Mouse (Mus musculus) T-cell, adult 2 months (primary cell): Measurements from ENCODE around the gene Speer4c.
"Not testable (repeated sequence)": the region's sequence is repeated elsewhere in the genome, so short reads cannot be mapped to it uniquely, and the experiment has no call there.

Experiments
- DNase-seq: peaks from one replicate; pipeline ENCODE4 v3.0.0; 2022; ENCODE audit warnings: low spot score

Gene Speer4c

DNA sequence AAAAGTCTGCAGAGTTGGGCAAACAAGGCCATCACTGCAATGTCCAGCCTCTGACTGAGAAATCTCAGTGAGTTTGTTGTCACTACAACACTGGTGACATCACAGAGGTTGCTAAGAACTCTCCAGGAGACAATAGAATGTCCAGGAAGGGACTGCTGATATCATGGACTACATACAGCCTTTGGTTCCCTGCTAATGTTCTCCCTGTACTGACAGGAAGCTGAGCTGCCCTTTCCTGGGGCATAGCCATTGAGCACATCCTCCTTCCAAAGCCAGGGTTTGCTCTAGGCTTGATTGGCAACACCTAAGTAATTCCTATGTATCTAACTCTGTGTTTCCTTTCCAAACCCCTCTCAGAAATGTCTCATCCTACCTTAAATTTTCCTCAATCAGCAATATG is at the start of gene Speer4c:
Gene Speer4c (minus strand): TSS at position 101 of the 400 bp plus-strand sequence.
- DNase-seq, result not testable (repeated sequence)

DNA sequence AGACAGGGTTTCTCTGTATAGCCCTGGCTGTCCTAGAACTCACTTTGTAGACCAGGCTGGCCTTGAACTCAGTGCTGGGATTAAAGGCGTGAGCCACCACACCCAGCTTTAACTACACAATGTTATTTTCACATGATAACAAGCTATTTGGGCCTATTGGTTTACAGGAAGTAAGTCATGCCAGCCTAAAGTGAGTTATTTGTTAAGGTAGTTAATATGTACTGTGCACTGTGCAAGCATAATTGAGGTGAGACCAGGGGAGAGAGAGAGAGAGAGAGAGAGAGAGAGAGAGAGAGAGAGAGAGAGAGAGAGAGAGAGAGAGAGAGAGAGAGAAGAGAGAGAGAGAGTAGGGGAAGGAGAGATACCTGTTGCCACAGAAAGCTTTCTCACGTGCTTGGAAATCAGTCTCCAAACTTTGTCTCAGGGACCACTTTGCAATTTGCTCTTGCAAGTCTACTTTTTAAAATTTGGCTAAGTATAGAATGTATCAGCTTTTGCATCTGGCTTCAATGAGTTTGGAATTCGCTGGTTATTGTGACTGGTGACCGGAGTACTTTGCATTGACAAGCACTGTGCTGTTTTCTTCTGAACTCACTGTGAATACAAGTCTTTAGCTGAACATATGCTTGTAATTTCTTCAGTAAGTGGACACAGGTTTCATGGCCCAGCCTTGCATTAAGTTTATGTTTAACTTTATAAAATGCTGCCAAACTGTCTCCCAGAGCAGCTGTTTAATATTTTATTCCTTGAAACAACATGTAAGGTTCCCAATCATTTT is 33.6 kb upstream of the Speer4c start:
- no peak for DNase-seq

DNA sequence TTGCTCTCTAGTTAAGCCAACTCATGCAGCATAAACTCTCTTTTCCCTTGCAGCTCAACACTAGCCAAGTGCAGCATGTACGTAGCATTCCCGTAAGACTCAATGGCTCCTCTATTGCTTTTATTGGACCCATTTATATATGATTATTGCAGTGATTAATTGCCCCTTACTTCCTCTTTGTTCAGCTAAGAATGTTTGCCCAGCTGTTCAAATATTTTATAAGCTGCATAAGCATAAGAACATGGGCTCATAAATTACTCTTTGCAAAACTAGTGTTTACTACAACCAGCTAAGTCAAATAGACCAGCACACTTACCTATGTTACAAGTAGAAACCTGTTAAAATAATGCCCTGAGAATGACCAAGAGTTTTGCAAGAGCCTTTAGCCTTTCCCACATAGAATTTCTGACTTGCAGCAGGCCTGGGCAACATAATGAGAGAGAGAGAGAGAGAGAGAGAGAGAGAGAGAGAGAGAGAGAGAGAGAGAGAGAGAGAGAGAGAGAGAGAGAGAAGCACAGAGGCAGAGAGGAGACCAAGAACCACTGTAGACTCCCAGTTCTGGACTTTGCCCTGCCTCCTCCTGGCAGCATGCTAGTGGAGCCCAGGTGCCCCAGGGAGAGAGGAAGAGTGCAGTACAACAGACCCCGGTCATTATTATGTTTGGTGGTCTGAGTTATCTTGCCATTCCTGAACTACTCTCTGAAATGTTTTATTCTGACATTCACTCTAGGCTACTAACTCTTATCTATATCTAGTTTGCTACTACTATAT is 20.2 kb upstream of the Speer4c start:
- no peak for DNase-seq

DNA sequence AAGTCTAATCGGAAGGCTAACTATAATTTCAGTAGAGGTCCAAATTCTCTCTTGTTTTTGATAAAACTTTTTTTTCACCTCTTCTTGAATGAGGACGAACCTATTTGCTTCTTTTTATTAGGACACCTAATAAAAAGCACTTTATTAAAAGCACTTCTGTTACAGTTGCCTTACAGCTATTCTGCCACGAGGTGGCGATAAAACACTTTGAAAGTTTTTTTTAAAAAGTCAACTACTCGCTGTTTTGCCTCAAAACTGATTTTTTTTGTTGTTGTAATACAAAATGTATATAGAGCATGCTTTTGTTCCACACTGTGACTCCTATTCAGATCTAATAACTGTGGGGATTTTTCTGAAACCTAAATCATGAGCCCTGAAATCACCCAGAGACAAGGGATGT is 11.2 kb downstream of the Speer4c start:
- DNase-seq, result not testable (repeated sequence)

DNA sequence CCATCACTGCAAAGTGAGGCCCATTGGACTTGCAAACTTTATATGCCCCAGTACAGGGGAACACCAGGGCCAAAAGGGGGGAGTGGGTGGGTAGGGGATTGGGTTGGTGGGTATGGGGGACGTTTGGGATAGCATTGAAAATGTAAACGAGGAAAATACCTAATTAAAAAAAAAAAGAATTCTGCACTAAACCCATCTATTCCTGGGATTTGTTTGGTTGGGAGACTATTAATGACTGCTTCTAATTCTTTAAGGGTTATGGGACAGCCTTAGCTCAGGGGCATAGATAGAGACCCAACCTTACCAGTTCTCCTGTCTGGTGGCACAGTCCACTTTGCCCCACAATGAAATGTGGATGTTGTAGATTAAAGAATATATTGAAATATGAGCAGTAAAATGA is 16.4 kb downstream of the Speer4c start:
- not testable (repeated sequence) for DNase-seq

DNA sequence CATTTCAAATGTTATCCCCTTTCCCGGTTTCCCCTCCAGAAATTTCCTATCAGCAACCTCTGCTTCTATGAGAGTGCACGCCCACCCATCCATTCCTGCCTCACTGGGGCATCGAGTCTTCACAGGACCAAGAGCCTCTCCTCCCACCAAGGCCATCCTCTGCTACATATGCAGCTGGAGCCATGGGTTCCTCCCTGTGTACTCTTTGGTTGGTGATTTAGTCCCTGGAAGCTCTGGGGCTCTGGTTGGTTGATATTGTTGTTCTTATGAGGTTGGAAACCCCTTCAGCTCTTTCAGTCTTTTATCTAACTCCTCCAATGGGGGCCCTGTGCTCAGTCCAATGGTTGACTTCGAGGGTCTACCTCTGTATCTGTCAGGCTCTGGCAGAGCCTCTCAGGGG is 22.2 kb downstream of the Speer4c start:
- DNase-seq, result not testable (repeated sequence)

DNA sequence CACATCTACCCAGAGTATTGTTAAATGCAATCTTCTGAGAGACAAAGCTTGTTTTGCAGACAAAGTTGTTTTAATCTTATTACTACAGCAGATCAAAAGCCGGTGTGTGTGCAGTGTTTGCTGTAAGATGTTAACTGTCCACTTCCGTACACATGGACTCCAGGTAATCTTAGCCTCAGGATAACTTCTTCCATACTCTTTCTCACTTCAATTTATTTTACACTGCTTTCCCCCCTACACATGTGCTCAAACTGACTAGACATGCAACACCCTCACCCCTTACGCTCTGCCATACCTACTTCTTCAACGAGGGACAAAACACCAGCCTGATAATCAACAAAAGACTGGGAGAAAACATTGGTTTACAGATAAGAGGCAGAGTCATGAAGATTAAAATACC is 23.2 kb downstream of the Speer4c start:
- not testable (repeated sequence) for DNase-seq

DNA sequence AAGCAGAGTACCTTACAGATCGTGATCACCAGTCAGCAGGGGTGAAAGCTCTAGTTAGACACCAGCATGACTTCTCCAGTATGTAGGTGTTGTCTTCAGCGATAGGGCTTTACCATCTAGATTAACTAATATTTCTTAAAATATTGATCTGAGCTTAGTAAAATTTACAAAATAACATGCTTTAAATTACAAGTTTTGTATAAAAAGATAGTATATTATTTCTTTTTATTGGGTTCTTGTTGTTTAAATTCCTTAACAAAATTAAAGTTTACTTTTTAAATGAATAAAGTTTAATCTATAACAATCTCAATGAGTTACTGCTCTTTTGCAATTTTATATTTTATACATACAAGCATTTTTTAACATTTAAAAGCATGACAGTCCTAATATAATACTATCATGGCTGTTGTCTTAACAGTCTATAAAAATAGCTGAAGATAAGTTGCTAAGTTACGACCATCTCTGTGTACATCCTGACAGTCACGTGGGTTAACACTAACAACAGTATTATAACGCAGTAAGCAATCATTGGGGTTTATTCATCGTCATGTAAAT is 24.3 kb downstream of the Speer4c start:
- DNase-seq, result not testable (repeated sequence)

DNA sequence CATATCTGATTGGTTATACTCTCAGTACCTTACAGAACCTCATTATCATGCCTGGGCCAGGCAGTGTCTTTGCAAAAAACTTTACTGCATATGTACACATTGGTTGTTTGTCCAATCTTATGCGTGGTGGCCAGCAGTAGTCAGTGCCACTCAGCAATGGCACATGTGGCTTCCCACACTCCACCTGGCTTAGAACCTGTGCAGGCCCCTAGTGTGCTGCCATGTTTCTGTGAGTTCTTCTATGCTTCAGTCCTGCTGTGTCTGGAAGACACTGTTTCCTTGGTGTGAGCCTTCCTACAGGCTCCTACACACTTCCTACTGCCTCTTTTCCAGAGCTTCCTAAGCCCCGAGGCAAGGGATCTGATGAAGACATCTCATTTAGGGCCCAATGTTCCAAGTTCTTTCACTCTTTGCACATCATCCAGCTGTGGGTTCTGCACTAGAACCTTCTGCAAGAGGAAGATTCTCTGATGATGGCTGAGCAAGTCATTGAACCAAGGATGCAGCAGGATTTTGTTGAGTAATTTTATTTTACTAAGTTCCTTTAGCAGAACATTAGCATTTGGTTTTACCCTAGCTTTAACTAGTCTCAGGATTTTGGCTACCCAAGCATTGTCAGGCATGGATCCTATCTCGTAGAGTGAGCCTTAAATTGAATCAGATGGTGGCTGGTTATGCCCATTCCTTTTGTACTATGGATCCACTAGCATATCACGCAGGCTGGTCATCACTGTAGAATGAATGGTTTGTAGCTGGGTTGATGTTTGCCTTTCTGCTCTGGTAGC is 25.0 kb downstream of the Speer4c start:
- not testable (repeated sequence) for DNase-seq

DNA sequence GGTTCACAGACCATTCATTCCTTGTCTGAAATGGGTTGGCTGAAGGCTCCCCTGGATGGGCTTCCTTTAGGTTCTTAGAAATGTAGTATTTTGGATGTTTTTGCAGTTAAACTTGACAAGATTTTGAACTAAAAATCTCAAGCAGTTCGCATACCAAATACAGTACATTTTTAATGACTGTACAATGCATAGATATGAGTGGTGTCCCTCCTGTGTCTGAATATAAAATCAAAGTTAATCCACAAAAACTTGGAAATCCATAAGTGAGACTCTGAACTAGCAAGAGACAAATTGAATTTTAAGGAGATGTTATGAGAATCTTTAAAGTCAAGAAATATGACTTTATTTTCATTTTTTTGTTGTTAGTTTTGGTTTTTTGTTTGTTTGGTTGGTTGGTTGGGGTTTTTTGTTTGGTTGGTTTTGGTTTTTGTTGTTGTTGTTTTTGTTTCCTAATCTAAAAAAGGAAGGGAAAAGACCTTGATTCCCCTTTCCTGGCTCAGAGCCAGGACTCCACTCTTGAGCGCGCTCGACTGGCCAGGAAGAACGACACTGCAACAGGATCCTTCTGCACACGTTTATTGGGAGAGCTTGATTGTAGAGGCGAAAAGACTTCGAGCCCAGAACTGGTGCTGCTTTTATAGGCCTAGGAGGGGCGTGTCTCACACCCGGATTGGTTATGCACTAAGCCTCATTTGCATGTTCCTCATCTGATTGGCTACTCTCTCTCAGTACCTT is 32.6 kb downstream of the Speer4c start:
- DNase-seq, result not testable (repeated sequence)

DNA sequence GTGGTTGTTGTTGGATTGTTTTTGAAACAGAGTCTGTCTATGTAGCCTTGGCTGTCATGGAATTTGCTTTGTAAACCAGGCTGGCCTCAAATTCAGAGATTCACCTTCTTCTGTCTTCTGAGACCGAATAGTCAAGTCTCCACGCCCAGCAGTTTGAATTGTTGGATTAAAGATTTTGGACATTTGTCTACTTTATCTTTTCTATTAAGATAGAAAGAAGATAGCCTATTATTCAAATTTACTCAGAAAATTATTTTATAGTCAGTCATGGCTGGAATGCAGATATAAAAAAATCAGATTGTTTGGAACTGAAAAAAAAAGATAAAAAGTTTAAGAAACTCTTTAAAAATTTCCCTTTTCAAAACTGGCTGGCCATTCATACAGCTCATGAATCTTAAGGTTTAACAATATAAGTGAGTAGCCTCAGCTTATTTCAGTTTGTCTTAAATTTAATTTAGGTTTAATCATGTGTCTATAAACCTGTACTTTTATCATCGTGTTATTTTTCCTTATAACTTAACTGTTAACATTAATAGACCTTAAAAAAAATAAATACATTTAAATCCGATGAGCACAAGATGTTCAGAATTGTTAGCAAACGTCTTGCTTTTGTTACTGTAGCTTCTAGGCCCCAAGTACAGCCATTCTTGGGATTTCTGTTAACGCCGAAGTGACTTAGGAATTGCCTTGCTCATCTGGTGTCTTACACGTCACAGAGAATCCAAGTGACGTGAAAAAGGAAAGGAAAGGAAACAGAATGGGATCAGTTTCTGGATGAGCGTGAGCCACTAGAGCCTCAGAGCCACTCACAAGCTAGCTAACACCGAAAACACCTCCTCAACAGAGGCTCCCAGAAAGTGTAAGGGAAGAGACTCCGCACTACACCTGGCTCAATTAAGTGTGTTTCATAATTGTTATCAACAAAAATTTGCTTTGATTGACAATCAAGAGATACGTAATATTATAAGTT is 33.8 kb downstream of the Speer4c start:
- DNase-seq, result not testable (repeated sequence)

DNA sequence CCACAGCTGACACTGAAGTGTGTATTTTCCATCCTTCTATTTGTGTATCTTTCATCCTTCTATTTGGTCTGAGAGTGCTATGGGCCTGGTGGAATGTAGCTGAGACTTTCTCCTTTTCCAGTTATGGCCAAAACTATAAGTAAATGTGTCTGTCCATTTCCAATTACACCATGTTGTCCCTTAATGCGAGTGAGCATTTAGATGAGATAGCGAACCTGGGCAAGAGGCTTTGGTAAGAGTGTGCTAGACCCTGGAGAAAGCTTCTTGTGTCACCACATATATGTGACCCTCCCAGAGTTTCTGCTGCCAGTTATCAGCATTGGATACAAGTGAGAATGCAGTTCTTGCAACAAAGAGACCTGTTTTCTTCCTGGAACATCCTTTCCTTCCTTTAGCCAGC is 35.2 kb downstream of the Speer4c start:
- DNase-seq, result not testable (repeated sequence)

DNA sequence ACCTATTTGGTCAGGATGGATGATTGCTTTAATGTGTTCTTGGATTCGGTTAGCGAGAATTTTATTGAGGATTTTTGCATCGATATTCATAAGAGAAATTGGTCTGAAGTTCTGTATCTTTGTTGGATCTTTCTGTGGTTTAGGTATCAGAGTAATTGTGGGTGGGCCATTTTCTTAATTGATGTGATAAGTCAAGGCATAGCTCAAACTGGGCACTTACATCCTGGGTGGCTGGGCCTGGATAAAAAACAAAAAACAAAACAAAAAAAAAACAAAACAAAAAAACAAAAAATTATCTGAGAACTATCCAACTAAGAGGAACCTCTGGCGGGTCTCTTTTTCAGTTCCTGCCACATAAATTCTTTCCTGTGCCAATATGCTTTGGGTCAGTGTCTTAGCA is 36.3 kb downstream of the Speer4c start:
- DNase-seq, result not testable (repeated sequence)

DNA sequence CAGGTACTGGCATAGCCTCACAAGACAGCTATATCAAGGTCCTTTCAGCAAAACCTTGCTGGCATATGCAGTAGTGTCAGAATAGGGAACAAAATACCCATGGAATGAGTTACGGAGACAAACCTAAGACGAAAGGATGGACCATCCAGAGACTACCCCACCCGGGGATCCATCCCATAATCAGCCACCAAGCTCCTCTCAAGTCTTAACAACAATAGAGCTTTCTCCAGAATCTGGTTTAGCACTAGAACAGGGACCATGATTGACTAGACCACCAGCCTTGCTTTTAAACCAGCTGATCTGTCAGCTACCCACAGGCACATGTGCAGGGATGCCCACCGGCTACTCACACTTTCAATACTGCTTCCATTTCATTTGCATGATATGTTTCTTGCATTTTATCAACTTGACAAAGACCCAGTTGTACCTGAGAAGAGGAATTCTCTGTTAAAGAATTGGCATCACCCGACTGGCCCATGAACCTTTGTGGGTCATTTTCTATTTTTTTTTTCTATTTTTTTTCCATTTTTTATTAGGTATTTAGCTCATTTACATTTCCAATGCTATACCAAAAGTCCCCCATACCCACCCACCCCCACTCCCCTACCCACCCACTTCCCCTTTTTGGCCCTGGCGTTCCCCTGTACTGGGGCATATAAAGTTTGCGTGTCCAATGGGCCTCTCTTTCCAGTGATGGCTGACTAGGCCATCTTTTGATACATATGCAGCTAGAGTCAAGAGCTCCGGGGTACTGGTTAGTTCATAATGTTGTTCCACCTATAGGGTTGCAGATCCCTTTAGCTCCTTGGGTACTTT is 39.4 kb downstream of the Speer4c start:
- DNase-seq, result not testable (repeated sequence)

DNA sequence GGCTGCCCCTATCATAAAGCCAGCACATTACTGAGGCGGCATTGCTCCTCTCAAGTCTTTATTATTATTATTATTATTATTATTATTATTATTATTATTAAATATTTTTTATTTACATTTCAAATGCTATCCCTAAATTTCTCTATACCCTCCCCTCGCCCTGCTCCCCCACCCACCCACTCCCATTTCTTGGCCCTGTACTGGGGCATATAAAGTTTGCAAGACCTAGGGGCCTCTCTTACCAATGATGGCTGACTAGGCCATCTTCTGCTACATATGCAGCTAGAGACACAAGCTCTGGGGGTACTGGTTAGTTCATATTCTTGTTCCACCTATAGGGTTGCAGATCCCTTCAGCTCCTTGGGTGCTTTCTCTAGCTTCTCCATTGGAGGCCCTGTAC is 40.1 kb downstream of the Speer4c start:
- not testable (repeated sequence) for DNase-seq

DNA sequence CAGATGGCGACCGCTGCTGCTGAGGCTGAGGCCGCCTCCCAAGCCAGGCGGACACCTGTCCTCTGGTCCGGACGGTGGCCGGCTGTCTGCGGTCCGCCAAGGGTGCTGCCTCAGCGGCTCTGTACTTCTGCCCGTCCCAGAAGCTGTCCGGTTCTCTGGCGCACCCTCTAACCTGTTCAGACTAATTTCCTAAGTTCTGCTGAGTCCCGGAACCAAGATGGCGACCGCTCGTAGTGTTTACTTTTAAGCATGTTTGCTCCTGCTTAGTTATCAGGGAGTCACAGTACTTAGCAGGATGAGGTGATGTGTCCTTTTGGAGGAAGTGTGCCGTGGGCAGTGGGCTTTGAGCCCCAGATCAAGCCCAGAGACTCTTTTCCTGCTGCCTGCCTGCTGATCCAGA is 43.3 kb downstream of the Speer4c start:
- DNase-seq, result not testable (repeated sequence)

DNA sequence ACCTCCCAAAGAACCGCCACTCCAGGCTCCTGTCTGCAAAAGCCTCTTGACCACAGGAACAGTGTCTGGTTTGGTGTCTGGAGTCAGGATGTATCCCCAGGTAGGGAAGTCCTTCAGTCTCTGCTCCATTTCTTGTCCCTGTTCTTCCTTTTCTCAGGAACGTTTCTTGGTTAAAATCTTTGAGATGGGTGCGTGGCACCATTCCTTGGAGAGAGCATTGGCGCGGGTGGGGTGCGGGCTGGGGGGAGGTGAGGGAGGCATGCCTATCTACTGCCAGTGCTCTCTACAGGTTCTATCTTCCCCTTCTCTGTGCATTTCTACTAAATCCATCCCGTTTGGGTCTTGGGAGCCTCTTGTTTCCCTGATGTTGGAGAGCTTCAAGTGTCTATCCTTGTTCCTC is 50.2 kb downstream of the Speer4c start:
- DNase-seq, result not testable (repeated sequence)
